Mouse (Mus musculus): ENCODE measurements at regions not wholly inside any gene's neighbourhood (a gene's known extent, or its start where the extent isn't known, plus 50 kb on each side); places are given as distances from the start of the nearest gene placed in this dataset.

DNA sequence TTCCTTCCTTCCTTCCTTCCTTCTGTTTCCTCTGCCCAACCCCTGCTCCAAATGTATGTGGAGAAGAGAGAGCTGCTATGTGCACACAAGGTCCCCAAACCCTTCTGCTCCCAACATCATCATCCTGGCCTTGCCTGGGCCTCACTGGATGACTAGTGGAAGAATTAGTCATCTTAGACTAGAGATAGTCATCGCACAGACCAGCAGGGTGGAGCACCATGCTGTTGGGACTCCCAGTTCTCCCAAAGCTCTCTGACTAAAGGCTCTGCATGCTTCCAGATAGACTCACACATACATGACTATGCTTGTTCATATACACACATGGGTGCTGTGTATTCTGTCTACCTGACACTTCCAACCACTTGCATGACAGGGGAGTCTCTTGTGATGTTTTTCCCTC is 77.2 kb upstream of the Pax2 start:
- no peak for TF ChIP-seq CTCF (IDR thresholded peaks at IDR 0.05; ENCODE audit: borderline replicate concordance, control insufficient read depth, extremely low read depth, insufficient read depth, low read length, poor library complexity)
- TF ChIP-seq POLR2A (IDR thresholded peaks at IDR 0.05; ENCODE audit: control insufficient read depth, extremely low read depth, insufficient read depth, low read length, poor library complexity), result no peak
